Mouse (Mus musculus): ENCODE results near the gene Cmya5.

DNA sequence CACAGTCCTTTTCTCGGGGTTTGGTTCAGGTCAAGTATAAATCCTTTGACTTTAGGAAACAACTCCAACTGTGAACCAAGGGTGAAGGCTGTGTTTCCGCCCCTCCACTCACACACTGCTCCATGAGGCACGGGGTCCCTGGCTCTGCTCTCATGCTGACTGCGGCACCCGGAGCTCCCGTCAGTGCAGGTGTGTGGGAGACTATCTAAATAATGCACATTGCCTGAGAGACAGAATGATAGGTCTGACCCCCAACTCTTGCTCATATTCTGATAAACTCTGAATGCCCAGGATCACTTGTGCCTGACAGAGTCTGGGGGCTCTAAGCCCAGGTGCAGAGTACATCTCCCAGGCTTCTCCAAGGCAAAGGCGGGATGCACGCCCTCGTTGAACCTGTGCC is 103.5 kb downstream of the Cmya5 start:
- TF ChIP-seq CTCF (IDR thresholded peaks at IDR 0.05; ENCODE audit: low read depth, low read length) (no peak), POLR2A (IDR thresholded peaks at IDR 0.05; ENCODE audit: extremely low read depth, insufficient read depth, low read length) (no peak)

Measured in liver, adult 2 months (tissue).